Mouse (Mus musculus): ENCODE data around the gene BC107364. TPM values are rescaled to one million over a fixed set of nuclear protein-coding genes. Genes with fewer than 3 reads are reported as not detected.
A peak's percentile ranks its signal among the peaks of the same experiment; 100 is the strongest.
"Not testable (repeated sequence)": the region's sequence is repeated elsewhere in the genome, so short reads cannot be mapped to it uniquely, and the experiment has no call there.

BC107364 gene
- polyA plus RNA-seq, 1 experiment from 2014 or later: not detected

DNA sequence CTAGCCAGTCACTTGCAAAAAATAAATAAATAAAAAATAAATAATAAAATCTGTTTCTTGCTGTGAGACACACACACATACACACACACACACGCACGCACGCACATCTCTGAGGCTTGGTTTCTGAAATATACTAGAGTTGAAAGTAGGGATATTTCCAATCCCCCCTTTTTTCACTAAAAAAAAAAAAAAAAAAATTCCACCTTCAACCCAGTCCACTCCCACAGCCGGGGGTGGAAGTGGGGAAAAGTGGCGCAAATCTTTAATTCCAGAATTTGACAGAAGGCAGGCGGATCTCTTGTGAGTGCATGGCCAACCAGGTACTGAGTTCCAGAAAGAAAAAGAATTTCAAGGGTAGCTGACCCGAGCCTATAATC is 37.2 kb downstream of the BC107364 start:
- Histone ChIP-seq H3K27me3 (ENCODE audit: control insufficient read depth, insufficient read depth, low read length) (peaks cover 15% of the 10 kb centered on the region), H3K9me3 (ENCODE audit: control insufficient read depth, low read length) (no peaks in the 10 kb centered on the region), H3K9ac (replicated peaks; ENCODE audit: low read length) (no peak overlapping the region), H3K4me2 (ENCODE audit: low read length) (peak overlapping the region; percentile 86), H3K4me1 (ENCODE audit: control insufficient read depth, insufficient read depth, low read length) (no peaks in the 10 kb centered on the region), H3K27ac (replicated peaks; ENCODE audit: low read depth, low read length) (no peak overlapping the region), H3K4me3 (replicated peaks; ENCODE audit: low read depth, low read length) (peak overlapping the region; percentile 65), H3K36me3 (ENCODE audit: control insufficient read depth, insufficient read depth, low read length) (no peaks in the 10 kb centered on the region)
- 38% methylated on average over 7 of the region's 7 CpGs for WGBS
- DNase-seq: no peak
- ATAC-seq (ENCODE audit: low FRiP score, low TSS enrichment): no peak

- peak overlapping the region; percentile 89 for H3K27ac ChIP-seq (replicated peaks; ENCODE audit: low read depth, low read length)
- peak; percentile 89 for ATAC-seq (ENCODE audit: low FRiP score, low TSS enrichment)
- H3K4me3 ChIP-seq (replicated peaks; ENCODE audit: low read depth, low read length): peak overlapping the region; percentile 65
- no peaks in the 10 kb centered on the region for H3K4me1 ChIP-seq (ENCODE audit: control insufficient read depth, insufficient read depth, low read length)
- no peaks in the 10 kb centered on the region for H3K36me3 ChIP-seq (ENCODE audit: control insufficient read depth, insufficient read depth, low read length)
- H3K27me3 ChIP-seq (ENCODE audit: control insufficient read depth, insufficient read depth, low read length): peaks cover 21% of the 10 kb centered on the region
- peak overlapping the region; percentile 86 for H3K4me2 ChIP-seq (ENCODE audit: low read length)
- DNase-seq: peak; percentile 91
- WGBS: under 1% methylated on average over 64 of the region's 64 CpGs
- H3K9me3 ChIP-seq (ENCODE audit: control insufficient read depth, low read length): no peaks in the 10 kb centered on the region
- peak overlapping the region; percentile 89 for H3K9ac ChIP-seq (replicated peaks; ENCODE audit: low read length)
Measured at GRCm38 (mm10) chr3:96414126-96414950, 37.8 kb downstream of the BC107364 start.

DNA sequence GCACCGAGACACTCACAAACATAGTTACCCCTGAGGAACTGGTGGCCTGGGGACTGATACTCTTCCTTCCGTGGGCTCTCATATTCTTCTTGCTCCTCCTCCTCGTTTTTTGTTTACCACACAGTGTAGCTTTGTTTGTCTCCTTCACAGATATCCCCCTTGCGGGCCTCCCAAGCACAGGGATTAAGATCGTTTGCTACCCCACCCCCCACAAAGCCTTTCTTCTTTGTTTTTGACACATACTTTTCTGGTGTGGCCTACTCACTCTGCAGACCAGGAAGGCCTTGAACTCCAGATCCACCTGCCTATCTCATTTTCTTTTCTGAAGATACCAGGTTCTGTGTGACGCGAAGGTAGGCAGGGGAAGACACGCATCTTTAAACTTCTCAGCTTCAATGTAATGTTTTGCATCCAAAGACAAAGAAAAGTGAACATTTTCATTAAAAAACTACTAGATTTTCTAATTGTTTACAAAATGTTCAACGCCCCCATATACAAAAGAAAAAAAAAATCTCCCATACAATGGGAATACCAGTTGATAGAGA is 38.5 kb downstream of the BC107364 start:
- no peaks in the 10 kb centered on the region for H3K36me3 ChIP-seq (ENCODE audit: control insufficient read depth, insufficient read depth, low read length)
- no peaks in the 10 kb centered on the region for H3K9me3 ChIP-seq (ENCODE audit: control insufficient read depth, low read length)
- no peak overlapping the region for H3K27ac ChIP-seq (replicated peaks; ENCODE audit: low read depth, low read length)
- ATAC-seq (ENCODE audit: low FRiP score, low TSS enrichment): no peak
- WGBS: 44% methylated on average over 9 of the region's 9 CpGs
- no peaks in the 10 kb centered on the region for H3K4me1 ChIP-seq (ENCODE audit: control insufficient read depth, insufficient read depth, low read length)
- H3K4me3 ChIP-seq (replicated peaks; ENCODE audit: low read depth, low read length): peak overlapping the region; percentile 65
- peak overlapping the region; percentile 89; the same call in 1 of the 2 replicates for H3K9ac ChIP-seq (replicated peaks; ENCODE audit: low read length)
- H3K4me2 ChIP-seq (ENCODE audit: low read length): peak overlapping the region; percentile 86
- H3K27me3 ChIP-seq (ENCODE audit: control insufficient read depth, insufficient read depth, low read length): peaks cover 27% of the 10 kb centered on the region
- DNase-seq: no peak

DNA sequence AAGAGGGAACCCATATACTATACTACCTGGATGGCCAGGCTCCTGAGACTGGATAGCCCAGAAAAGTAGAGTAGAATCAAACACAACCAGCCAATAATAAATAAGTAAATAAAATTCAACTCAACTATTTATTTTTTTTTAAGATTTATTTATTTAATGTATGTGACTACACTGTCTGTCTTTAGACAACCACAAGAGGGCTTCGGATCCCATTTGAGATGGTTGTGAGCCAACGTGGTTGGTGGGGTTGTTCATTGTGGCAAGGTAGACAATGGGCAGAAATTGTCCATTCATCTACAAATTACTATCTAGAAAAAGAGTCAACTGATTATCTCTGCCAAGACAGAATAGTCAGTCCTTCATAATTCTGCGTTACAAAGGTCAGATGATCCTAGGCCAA is 40.3 kb downstream of the BC107364 start:
- no peak for ATAC-seq (ENCODE audit: low FRiP score, low TSS enrichment)
- H3K9ac ChIP-seq (replicated peaks; ENCODE audit: low read length): no peak overlapping the region
- H3K36me3 ChIP-seq (ENCODE audit: control insufficient read depth, insufficient read depth, low read length): no peaks in the 10 kb centered on the region
- H3K9me3 ChIP-seq (ENCODE audit: control insufficient read depth, low read length): no peaks in the 10 kb centered on the region
- WGBS: 83% methylated on average over 3 of the region's 3 CpGs
- H3K27me3 ChIP-seq (ENCODE audit: control insufficient read depth, insufficient read depth, low read length): peaks cover 39% of the 10 kb centered on the region
- no peak for DNase-seq
- H3K27ac ChIP-seq (replicated peaks; ENCODE audit: low read depth, low read length): no peak overlapping the region
- H3K4me1 ChIP-seq (ENCODE audit: control insufficient read depth, insufficient read depth, low read length): no peaks in the 10 kb centered on the region
- no peak overlapping the region for H3K4me2 ChIP-seq (ENCODE audit: low read length)
- no peak overlapping the region for H3K4me3 ChIP-seq (replicated peaks; ENCODE audit: low read depth, low read length)

DNA sequence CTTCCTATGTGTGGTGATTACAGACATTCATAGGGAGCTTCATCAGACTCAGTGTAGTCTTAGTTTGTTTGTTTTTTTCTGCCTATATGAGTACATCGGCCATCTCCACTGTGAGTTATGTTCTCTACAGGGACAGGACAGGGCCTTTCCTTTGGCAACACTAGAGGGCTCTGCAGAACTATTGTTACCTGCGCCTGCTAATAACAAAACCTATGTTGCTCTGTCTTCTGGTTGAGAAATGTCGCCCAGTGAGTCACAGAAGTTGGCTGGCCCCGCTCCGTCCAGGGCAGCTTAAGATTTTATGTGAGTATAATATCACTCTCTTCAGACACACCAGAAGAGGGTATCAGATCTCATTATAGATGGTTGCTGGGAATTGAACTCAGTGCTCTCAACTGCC is 41.1 kb downstream of the BC107364 start:
- Histone ChIP-seq H3K4me2 (ENCODE audit: low read length) (no peak overlapping the region), H3K27me3 (ENCODE audit: control insufficient read depth, insufficient read depth, low read length) (peaks cover 45% of the 10 kb centered on the region), H3K4me3 (replicated peaks; ENCODE audit: low read depth, low read length) (no peak overlapping the region), H3K36me3 (ENCODE audit: control insufficient read depth, insufficient read depth, low read length) (no peaks in the 10 kb centered on the region), H3K9me3 (ENCODE audit: control insufficient read depth, low read length) (no peaks in the 10 kb centered on the region), H3K4me1 (ENCODE audit: control insufficient read depth, insufficient read depth, low read length) (no peaks in the 10 kb centered on the region), H3K9ac (replicated peaks; ENCODE audit: low read length) (no peak overlapping the region), H3K27ac (replicated peaks; ENCODE audit: low read depth, low read length) (no peak overlapping the region)
- ATAC-seq (ENCODE audit: low FRiP score, low TSS enrichment) (no peak), DNase-seq (no peak)
- WGBS: 89% methylated on average over 5 of the region's 5 CpGs

DNA sequence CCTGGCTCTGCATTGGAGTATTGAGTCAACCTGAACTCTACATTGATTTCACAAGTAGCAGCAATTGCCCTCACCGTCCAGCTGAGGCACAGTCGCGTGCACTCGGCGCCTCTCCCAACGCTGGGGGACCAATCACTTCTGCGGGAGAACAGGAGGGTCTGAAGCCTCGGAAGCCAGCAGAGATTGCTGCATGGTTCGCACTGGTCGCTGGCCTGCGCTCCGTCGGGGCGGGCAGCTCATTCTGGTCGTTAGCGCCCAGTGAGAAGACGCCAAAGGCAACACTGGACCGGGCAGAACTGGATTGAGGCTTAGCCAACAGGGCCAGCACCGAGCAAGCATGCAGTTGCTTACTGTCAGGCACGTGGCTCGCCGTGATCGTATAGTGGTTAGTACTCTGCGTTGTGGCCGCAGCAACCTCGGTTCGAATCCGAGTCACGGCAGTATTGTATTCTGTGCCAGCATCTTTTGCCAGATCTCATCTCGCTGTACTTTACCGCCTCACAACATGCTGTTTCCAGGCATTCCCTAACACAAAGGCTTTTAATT is 42.3 kb downstream of the BC107364 start:
- 4% methylated on average over 31 of the region's 31 CpGs for WGBS
- no peak overlapping the region for H3K9ac ChIP-seq (replicated peaks; ENCODE audit: low read length)
- no peak overlapping the region for H3K27ac ChIP-seq (replicated peaks; ENCODE audit: low read depth, low read length)
- ATAC-seq (ENCODE audit: low FRiP score, low TSS enrichment) (no peak), DNase-seq (peak; percentile 48)
- peaks cover 57% of the 10 kb centered on the region for H3K27me3 ChIP-seq (ENCODE audit: control insufficient read depth, insufficient read depth, low read length)
- no peaks in the 10 kb centered on the region for H3K4me1 ChIP-seq (ENCODE audit: control insufficient read depth, insufficient read depth, low read length)
- no peak overlapping the region for H3K4me3 ChIP-seq (replicated peaks; ENCODE audit: low read depth, low read length)
- no peaks in the 10 kb centered on the region; the same call in 1 of the 2 replicates for H3K9me3 ChIP-seq (ENCODE audit: control insufficient read depth, low read length)
- H3K36me3 ChIP-seq (ENCODE audit: control insufficient read depth, insufficient read depth, low read length): no peaks in the 10 kb centered on the region
- H3K4me2 ChIP-seq (ENCODE audit: low read length): no peak overlapping the region; the same call in 1 of the 2 replicates

DNA sequence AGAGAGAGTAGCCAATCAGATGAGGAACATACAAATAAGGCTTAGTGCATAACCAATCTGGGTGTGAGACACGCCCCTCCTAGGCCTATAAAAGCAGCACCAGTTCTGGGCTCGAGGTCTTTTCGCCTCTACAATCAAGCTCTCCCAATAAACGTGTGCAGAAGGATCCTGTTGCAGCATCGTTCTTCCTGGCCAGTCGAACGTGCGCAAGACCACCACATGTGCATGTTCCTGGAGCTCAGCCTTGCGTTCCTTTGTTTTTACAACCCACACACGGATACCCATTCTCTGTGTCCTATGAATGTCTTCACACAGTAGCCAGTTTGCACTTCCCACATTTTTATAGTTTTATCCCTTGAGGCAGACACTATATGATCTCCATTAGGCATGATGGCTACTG is 44.0 kb downstream of the BC107364 start:
- not testable (repeated sequence) for ATAC-seq (ENCODE audit: low FRiP score, low TSS enrichment); H3K9me3 ChIP-seq (ENCODE audit: control insufficient read depth, low read length); H3K4me2 ChIP-seq (ENCODE audit: low read length); H3K4me3 ChIP-seq (replicated peaks; ENCODE audit: low read depth, low read length); H3K9ac ChIP-seq (replicated peaks; ENCODE audit: low read length); DNase-seq; H3K4me1 ChIP-seq (ENCODE audit: control insufficient read depth, insufficient read depth, low read length); H3K27ac ChIP-seq (replicated peaks; ENCODE audit: low read depth, low read length); H3K36me3 ChIP-seq (ENCODE audit: control insufficient read depth, insufficient read depth, low read length)
- 90% methylated on average over 8 of the region's 10 CpGs for WGBS
- peaks cover 73% of the 10 kb centered on the region for H3K27me3 ChIP-seq (ENCODE audit: control insufficient read depth, insufficient read depth, low read length)

DNA sequence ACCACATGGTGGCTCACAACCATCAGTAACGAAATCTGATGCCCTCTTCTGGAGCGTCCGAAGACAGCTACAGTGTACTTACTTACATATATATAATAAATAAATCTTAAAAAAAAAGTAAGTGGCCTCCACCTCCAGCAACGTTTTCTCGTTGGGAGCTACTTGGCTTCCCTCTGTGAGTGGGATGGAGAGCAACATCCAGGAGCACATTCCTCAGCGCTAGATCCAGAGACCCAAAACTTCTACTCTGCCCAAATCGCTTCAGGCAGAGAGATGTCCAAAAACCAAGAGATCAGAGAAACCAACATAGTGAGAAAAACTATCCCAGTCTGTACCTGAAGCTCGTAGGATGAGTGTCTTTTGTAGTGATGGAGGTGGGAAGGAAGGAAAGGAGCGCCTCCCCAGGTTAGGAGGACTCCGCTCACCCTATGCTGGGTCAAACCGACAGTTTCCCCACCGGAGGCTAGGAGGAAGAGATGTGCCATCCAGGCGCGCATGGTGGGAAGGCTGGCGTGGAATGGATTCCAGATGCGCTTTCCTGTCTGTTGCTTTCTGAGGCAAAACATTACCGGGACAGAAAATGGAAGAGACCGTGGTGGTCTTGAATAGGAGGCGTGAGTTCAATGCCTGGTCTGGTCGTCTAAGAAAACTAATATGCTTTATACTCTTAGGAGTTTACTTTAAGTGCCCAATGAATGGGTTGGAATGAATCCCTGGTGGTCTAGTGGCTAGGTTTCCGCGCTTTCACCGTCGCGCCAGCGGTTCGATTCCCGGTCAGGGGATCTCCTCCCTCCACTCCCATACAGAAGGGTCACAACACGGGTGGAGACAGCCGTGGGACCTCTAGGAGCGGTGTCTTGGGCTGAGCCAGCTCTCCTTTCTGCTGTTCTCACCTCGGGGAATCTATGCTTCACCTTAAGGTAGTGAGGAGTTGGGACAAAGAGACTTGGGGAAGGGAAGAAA is 46.3 kb downstream of the BC107364 start:
- no peak for ATAC-seq (ENCODE audit: low FRiP score, low TSS enrichment)
- 66% methylated on average over 32 of the region's 32 CpGs for WGBS

More for the DNA sequence above, 46.3 kb downstream of the BC107364 start:
- Histone ChIP-seq H3K9me3 (ENCODE audit: control insufficient read depth, low read length) (no peaks in the 10 kb centered on the region; the same call in 1 of the 2 replicates), H3K4me2 (ENCODE audit: low read length) (no peak overlapping the region), H3K9ac (replicated peaks; ENCODE audit: low read length) (no peak overlapping the region), H3K4me3 (replicated peaks; ENCODE audit: low read depth, low read length) (no peak overlapping the region), H3K27me3 (ENCODE audit: control insufficient read depth, insufficient read depth, low read length) (peaks cover 88% of the 10 kb centered on the region), H3K27ac (replicated peaks; ENCODE audit: low read depth, low read length) (no peak overlapping the region), H3K4me1 (ENCODE audit: control insufficient read depth, insufficient read depth, low read length) (no peaks in the 10 kb centered on the region), H3K36me3 (ENCODE audit: control insufficient read depth, insufficient read depth, low read length) (no peaks in the 10 kb centered on the region)
- no peak for DNase-seq
